Mouse (Mus musculus): ENCODE measurements around the gene Dand5.

DNA sequence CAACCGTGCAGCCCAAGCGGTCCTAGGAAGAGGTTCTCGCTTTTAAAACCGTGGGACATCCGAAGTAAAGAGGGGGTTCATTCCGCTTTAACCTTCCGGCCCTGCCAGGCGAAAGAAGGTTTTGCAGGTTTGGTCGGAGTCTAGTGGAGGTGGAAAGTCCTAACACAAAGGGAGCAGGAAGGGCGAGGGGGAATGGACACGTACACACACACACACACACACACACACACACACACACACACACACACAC is 37.2 kb downstream of the Dand5 start:
- TF ChIP-seq POLR2A (IDR thresholded peaks at IDR 0.05; ENCODE audit: low read depth, low read length), result no peak
- no peak for TF ChIP-seq CTCF (IDR thresholded peaks at IDR 0.05; ENCODE audit: extremely low read depth, insufficient read length, insufficient replicate concordance, low read depth, low read length)

All from small intestine, adult 2 months (tissue).